Mouse (Mus musculus) G1E (cell line): Measurements from ENCODE around the gene Gpr12.

Experiments used
- CTCF ChIP-seq: IDR thresholded peaks from 2 replicates; pipeline ENCODE4 v1.5.1; 2012; ENCODE audit warnings: low read depth, low read length, inconsistent platforms, mixed read lengths
- GATA1 ChIP-seq: IDR thresholded peaks from 2 replicates; pipeline ENCODE4 v1.6.1; 2012; ENCODE audit warnings: borderline replicate concordance, low read length, inconsistent platforms, mixed read lengths
- TAL1 ChIP-seq: conservative IDR thresholded peaks from 2 replicates; pipeline ENCODE4 v1.6.1; 2012; ENCODE audit warnings: low read depth, low read length, inconsistent platforms, mixed read lengths

GRCm38 (mm10) chr5:146606895-146607294 lies 21.9 kb upstream of the Gpr12 start:
- TF ChIP-seq CTCF (no peak), TAL1 (no peak), GATA1 (no peak)
